Mouse (Mus musculus) limb, embryonic 15.5 days (tissue): ENCODE measurements around the gene Nup54. TPM values are rescaled to one million over a fixed set of nuclear protein-coding genes. Genes with fewer than 3 reads are reported as not detected.

Experiments
- ATAC-seq: fragments of 200-750 bp; cut with Nextera tagmentation; 2 replicates; pipeline ENCODE4 v1.8.0; 2017; ENCODE audit warnings: low read depth, moderate TSS enrichment; ENCODE audit not compliant: insufficient number of reproducible peaks, low FRiP score, low TSS enrichment
- H3K27ac ChIP-seq: fragments of 300-500 bp; sonication (generic); 2 replicates; pipeline ENCODE4 v1.5.1; 2015; ENCODE audit warnings: moderate library complexity, mild to moderate bottlenecking, inconsistent platforms
- H3K27me3 ChIP-seq: fragments of 300-500 bp; sonication (generic); 2 replicates; pipeline ENCODE4 v1.6.1; 2015; ENCODE audit warnings: inconsistent platforms
- H3K36me3 ChIP-seq: fragments of 300-500 bp; sonication (generic); 2 replicates; pipeline ENCODE4 v1.6.1; 2015; ENCODE audit warnings: inconsistent platforms
- H3K4me1 ChIP-seq: fragments of 300-500 bp; sonication (generic); 2 replicates; pipeline ENCODE4 v1.6.1; 2015; ENCODE audit warnings: inconsistent platforms
- H3K4me2 ChIP-seq: fragments of 300-500 bp; sonication (generic); 2 replicates; pipeline ENCODE4 v1.6.1; 2015; ENCODE audit warnings: mild to moderate bottlenecking, inconsistent platforms
- H3K4me3 ChIP-seq: fragments of 300-500 bp; sonication (generic); 2 replicates; pipeline ENCODE4 v1.5.1; 2015; ENCODE audit warnings: mild to moderate bottlenecking, inconsistent platforms
- H3K9ac ChIP-seq: fragments of 300-500 bp; sonication (generic); 2 replicates; pipeline ENCODE4 v1.6.1; 2015; ENCODE audit warnings: inconsistent platforms
- H3K9me3 ChIP-seq: fragments of 300-500 bp; sonication (generic); 2 replicates; pipeline ENCODE4 v1.6.1; 2016; ENCODE audit warnings: inconsistent platforms
- WGBS: fragments of 180-500 bp; shearing (Covaris S2); methylation state at CpG from one replicate; pipeline ENCODE4 v1.1.7; 2015; 5-methylcytosine and 5-hydroxymethylcytosine counted together
- polyA plus RNA-seq: library from polyadenylated mRNA; unstranded; fragments of >200 nt; fragmentation: Nextera tagmentation; extraction: Ambion mirVana; gene quantifications from 2 replicates; pipeline ENCODE4 v1.2.1, GENCODE M21; 2015

Gene Nup54
- polyA plus RNA-seq, 1 experiment from 2014 or later = 47.7 TPM

GRCm38 (mm10) chr5:92387433-92387832 is 47.6 kb downstream of the Nup54 start:
- no peak for ATAC-seq
- H3K4me2 ChIP-seq = no peak overlapping the region
- H3K9me3 ChIP-seq = no peaks in the 10 kb centered on the region
- no peak overlapping the region for H3K4me3 ChIP-seq
- 57% methylated on average over 11 of the region's 11 CpGs for WGBS
- no peak overlapping the region for H3K9ac ChIP-seq
- H3K27me3 ChIP-seq = peaks cover 18% of the 10 kb centered on the region
- no peak overlapping the region for H3K27ac ChIP-seq
- H3K4me1 ChIP-seq = peaks cover 10% of the 10 kb centered on the region; the same call in 1 of the 2 replicates
- no peaks in the 10 kb centered on the region for H3K36me3 ChIP-seq

- no peak overlapping the region for H3K9ac ChIP-seq
- H3K9me3 ChIP-seq = no peaks in the 10 kb centered on the region
- no peaks in the 10 kb centered on the region for H3K36me3 ChIP-seq
- H3K4me1 ChIP-seq = peaks cover 7% of the 10 kb centered on the region; the same call in 1 of the 2 replicates
- no peak for ATAC-seq
- no peak overlapping the region for H3K4me3 ChIP-seq
- WGBS = 28% methylated on average over 6 of the region's 6 CpGs
- H3K4me2 ChIP-seq = no peak overlapping the region
- no peak overlapping the region for H3K27ac ChIP-seq
- peaks cover 10% of the 10 kb centered on the region; the same call in 1 of the 2 replicates for H3K27me3 ChIP-seq
These were observed 48.4 kb downstream of the Nup54 start for GRCm38 (mm10) chr5:92386643-92387042.

GRCm38 (mm10) chr5:92386102-92386501 is 48.9 kb downstream of the Nup54 start:
- Histone ChIP-seq H3K4me3 (no peak overlapping the region), H3K4me2 (no peak overlapping the region), H3K27ac (no peak overlapping the region), H3K9ac (no peak overlapping the region), H3K9me3 (no peaks in the 10 kb centered on the region), H3K36me3 (no peaks in the 10 kb centered on the region), H3K27me3 (0 out of 2 replicates have a peak, but pooled peaks cover 4% of the 10 kb centered on the region), H3K4me1 (peaks cover 9% of the 10 kb centered on the region; the same call in 1 of the 2 replicates)
- 84% methylated on average over 5 of the region's 5 CpGs for WGBS
- no peak for ATAC-seq

- Histone ChIP-seq H3K9me3 (no peaks in the 10 kb centered on the region), H3K27ac (no peak overlapping the region), H3K36me3 (no peaks in the 10 kb centered on the region), H3K4me2 (no peak overlapping the region), H3K4me3 (no peak overlapping the region), H3K27me3 (no peaks in the 10 kb centered on the region), H3K9ac (no peak overlapping the region), H3K4me1 (peaks cover 9% of the 10 kb centered on the region; the same call in 1 of the 2 replicates)
- 45% methylated on average over 7 of the region's 7 CpGs for WGBS
- no peak for ATAC-seq
These were observed 50.2 kb downstream of the Nup54 start for GRCm38 (mm10) chr5:92384855-92385254.

GRCm38 (mm10) chr5:92383747-92384146 is 51.3 kb downstream of the Nup54 start:
- 61% methylated on average over 7 of the region's 7 CpGs for WGBS
- H3K4me2 ChIP-seq = no peak overlapping the region
- H3K36me3 ChIP-seq = no peaks in the 10 kb centered on the region
- H3K9ac ChIP-seq = no peak overlapping the region
- H3K27ac ChIP-seq = no peak overlapping the region
- no peaks in the 10 kb centered on the region for H3K27me3 ChIP-seq
- H3K4me1 ChIP-seq = peaks cover 9% of the 10 kb centered on the region; the same call in 1 of the 2 replicates
- no peaks in the 10 kb centered on the region for H3K9me3 ChIP-seq
- ATAC-seq = no peak
- H3K4me3 ChIP-seq = no peak overlapping the region

- Histone ChIP-seq H3K9ac (no peak overlapping the region), H3K4me3 (no peak overlapping the region), H3K27me3 (no peaks in the 10 kb centered on the region), H3K4me1 (peaks cover 8% of the 10 kb centered on the region), H3K9me3 (no peaks in the 10 kb centered on the region), H3K36me3 (no peaks in the 10 kb centered on the region), H3K4me2 (no peak overlapping the region), H3K27ac (no peak overlapping the region)
- no peak for ATAC-seq
- 63% methylated on average over 9 of the region's 9 CpGs for WGBS
These were observed 52.7 kb downstream of the Nup54 start for GRCm38 (mm10) chr5:92382349-92382679.

- Histone ChIP-seq H3K27ac (no peak overlapping the region), H3K4me1 (peaks cover 12% of the 10 kb centered on the region), H3K4me3 (no peak overlapping the region), H3K4me2 (no peak overlapping the region), H3K36me3 (no peaks in the 10 kb centered on the region), H3K27me3 (no peaks in the 10 kb centered on the region), H3K9ac (no peak overlapping the region), H3K9me3 (no peaks in the 10 kb centered on the region)
- no peak for ATAC-seq
- WGBS = 35% methylated on average over 12 of the region's 12 CpGs
These were observed 53.3 kb downstream of the Nup54 start for GRCm38 (mm10) chr5:92381550-92382348.

GRCm38 (mm10) chr5:92376795-92377405 is 58.1 kb downstream of the Nup54 start:
- no peaks in the 10 kb centered on the region for H3K36me3 ChIP-seq
- no peaks in the 10 kb centered on the region for H3K27me3 ChIP-seq
- H3K4me3 ChIP-seq = no peak overlapping the region
- H3K9me3 ChIP-seq = no peaks in the 10 kb centered on the region
- H3K27ac ChIP-seq = no peak overlapping the region
- H3K4me2 ChIP-seq = no peak overlapping the region
- 23% methylated on average over 13 of the region's 13 CpGs for WGBS
- H3K4me1 ChIP-seq = peaks cover 15% of the 10 kb centered on the region
- ATAC-seq = no peak
- H3K9ac ChIP-seq = no peak overlapping the region

GRCm38 (mm10) chr5:92375368-92375767 is 59.7 kb downstream of the Nup54 start:
- Histone ChIP-seq H3K4me2 (no peak overlapping the region), H3K27ac (no peak overlapping the region), H3K4me1 (peaks cover 15% of the 10 kb centered on the region), H3K9ac (no peak overlapping the region), H3K4me3 (no peak overlapping the region), H3K9me3 (no peaks in the 10 kb centered on the region), H3K27me3 (no peaks in the 10 kb centered on the region), H3K36me3 (no peaks in the 10 kb centered on the region)
- WGBS = 84% methylated on average over 17 of the region's 17 CpGs
- no peak for ATAC-seq

GRCm38 (mm10) chr5:92374721-92375142 is 60.3 kb downstream of the Nup54 start:
- Histone ChIP-seq H3K27ac (no peak overlapping the region), H3K4me1 (peaks cover 17% of the 10 kb centered on the region), H3K4me2 (no peak overlapping the region), H3K4me3 (no peak overlapping the region), H3K36me3 (no peaks in the 10 kb centered on the region), H3K9ac (no peak overlapping the region), H3K9me3 (no peaks in the 10 kb centered on the region), H3K27me3 (no peaks in the 10 kb centered on the region)
- WGBS = 53% methylated on average over 6 of the region's 6 CpGs
- ATAC-seq = no peak

GRCm38 (mm10) chr5:92372605-92373004 is 62.4 kb downstream of the Nup54 start:
- Histone ChIP-seq H3K9me3 (no peaks in the 10 kb centered on the region), H3K9ac (no peak overlapping the region), H3K4me1 (peaks cover 30% of the 10 kb centered on the region), H3K27ac (no peak overlapping the region), H3K4me3 (no peak overlapping the region), H3K36me3 (no peaks in the 10 kb centered on the region), H3K4me2 (no peak overlapping the region), H3K27me3 (no peaks in the 10 kb centered on the region)
- WGBS = 56% methylated on average over 2 of the region's 2 CpGs
- no peak for ATAC-seq

GRCm38 (mm10) chr5:92371361-92371976 is 63.5 kb downstream of the Nup54 start:
- Histone ChIP-seq H3K4me3 (no peak overlapping the region), H3K9ac (no peak overlapping the region), H3K4me2 (no peak overlapping the region), H3K36me3 (no peaks in the 10 kb centered on the region), H3K27ac (0 out of 2 replicates have a peak overlapping the region, but pooled peaks have one; percentile 38), H3K9me3 (no peaks in the 10 kb centered on the region), H3K4me1 (peaks cover 21% of the 10 kb centered on the region), H3K27me3 (no peaks in the 10 kb centered on the region)
- no peak for ATAC-seq
- WGBS = 63% methylated on average over 14 of the region's 14 CpGs
